Mouse (Mus musculus): ENCODE data around the gene Arpin.

The Arpin gene

GRCm38 (mm10) chr7:79892576-79893428 is 42.4 kb downstream of the Arpin start:
- no peak for DNase-seq (ENCODE audit: low spot score in 2 of 2)

- no peak for DNase-seq (ENCODE audit: low spot score in 2 of 2)
Measured at GRCm38 (mm10) chr7:79890436-79891221, 44.5 kb downstream of the Arpin start.

- no peak for DNase-seq (ENCODE audit: low spot score in 2 of 2)
Measured at GRCm38 (mm10) chr7:79888603-79889002, 46.6 kb downstream of the Arpin start.

- no peak for DNase-seq (ENCODE audit: low spot score in 2 of 2)
Measured at GRCm38 (mm10) chr7:79883613-79884334, 51.4 kb downstream of the Arpin start.

- no peak for DNase-seq (ENCODE audit: low spot score in 2 of 2)
Measured at GRCm38 (mm10) chr7:79881901-79882300, 53.3 kb downstream of the Arpin start.

DNA sequence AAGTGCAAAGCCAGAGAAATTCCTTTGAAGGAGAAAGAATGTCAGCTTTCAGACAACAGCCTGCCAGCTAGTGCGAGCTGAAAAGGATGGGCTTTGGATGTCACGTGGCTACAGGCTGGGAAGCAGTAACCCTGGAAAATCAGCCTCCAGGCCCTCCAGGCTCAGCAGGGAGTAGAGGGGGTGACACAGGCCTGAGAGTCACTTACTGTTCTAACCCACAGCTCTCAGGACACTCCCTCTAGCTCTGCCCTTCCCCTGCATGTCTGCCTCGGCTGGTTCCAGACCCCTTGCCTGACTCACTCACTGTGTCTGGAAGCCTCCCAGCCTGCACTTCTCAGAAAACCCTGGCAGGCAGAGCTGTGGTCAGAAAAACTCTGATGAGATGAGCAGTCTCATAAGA is 54.2 kb downstream of the Arpin start:
- DNase-seq (ENCODE audit: low spot score in 2 of 2), result no peak

DNA sequence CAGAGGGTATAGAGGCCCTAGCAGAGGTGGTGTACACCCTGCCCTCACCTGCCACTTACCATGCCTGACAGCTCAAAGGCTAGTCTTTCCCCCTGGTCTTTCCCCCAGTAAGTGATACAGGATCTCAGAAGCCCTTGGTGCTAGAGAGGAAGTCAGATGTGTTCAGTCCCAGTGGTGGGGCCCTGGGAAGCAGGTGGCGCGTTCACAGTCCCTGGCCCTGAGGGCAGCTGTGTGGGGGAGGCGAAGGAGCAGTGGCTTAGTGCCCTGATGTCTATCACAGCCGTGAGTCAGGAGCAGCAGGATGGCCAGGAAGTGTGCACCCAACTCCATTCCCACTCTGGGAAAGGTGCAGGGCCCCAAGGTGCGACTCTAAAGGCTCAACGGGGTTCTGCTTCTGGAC is 55.1 kb downstream of the Arpin start:
- DNase-seq (ENCODE audit: low spot score in 2 of 2), result no peak

GRCm38 (mm10) chr7:79878455-79879025 is 56.6 kb downstream of the Arpin start:
- DNase-seq (ENCODE audit: low spot score in 2 of 2), result no peak
